Mouse (Mus musculus): ENCODE results near the gene Fbln5. TPM values are rescaled to one million over a fixed set of nuclear protein-coding genes. Genes with fewer than 3 reads are reported as not detected.

The Fbln5 gene
- 92.4 and 97.1 TPM in 2 replicates for polyA plus RNA-seq (2015; fragmentation: Nextera tagmentation; extraction: Ambion mirVana)

GRCm38 (mm10) chr12:101818608-101819370, at the start of gene Fbln5:
TSS of gene Fbln5 (minus strand) at chr12:101819055.

GRCm38 (mm10) chr12:101718054-101718754, 100.7 kb downstream of the Fbln5 start, which contains the start of gene Tc2n:
TSS of gene Tc2n (minus strand) at chr12:101718523.

Other genes with a start within 250 kb of the Fbln5 start
- gene Tc2n, start 100.5 kb downstream of the Fbln5 start, polyA plus RNA-seq (2015; fragmentation: Nextera tagmentation; extraction: Ambion mirVana), result 0.29 and 0.95 TPM in 2 replicates
- gene Trip11, start 94.2 kb upstream of the Fbln5 start, polyA plus RNA-seq (2015; fragmentation: Nextera tagmentation; extraction: Ambion mirVana), result 16.2 and 18.2 TPM in 2 replicates
- gene Atxn3, start 139.2 kb upstream of the Fbln5 start, polyA plus RNA-seq (2015; fragmentation: Nextera tagmentation; extraction: Ambion mirVana), result 4.6 and 6.6 TPM in 2 replicates
- 11.7 and 12.3 TPM in 2 replicates for gene Cpsf2, start 156.9 kb upstream of the Fbln5 start, polyA plus RNA-seq (2015; fragmentation: Nextera tagmentation; extraction: Ambion mirVana)